Mouse (Mus musculus) liver, embryonic 11.5 days (tissue): Measurements from ENCODE around the gene Tmem120b. TPM values are rescaled to one million over a fixed set of nuclear protein-coding genes. Genes with fewer than 3 reads are reported as not detected.

Experiments used
- ATAC-seq: fragments of 200-750 bp; cut with Nextera tagmentation; replicated peaks from 2 replicates; pipeline ENCODE4 v1.8.0; 2017; ENCODE audit warnings: moderate number of reproducible peaks, mild to moderate bottlenecking, moderate TSS enrichment, moderate library complexity; ENCODE audit not compliant: low FRiP score
- DNase-seq: peaks from one replicate; pipeline ENCODE4 v3.0.0-alpha.2; 2017; ENCODE audit warnings: low spot score
- H3K27ac ChIP-seq: fragments of 300-500 bp; sonication (generic); 2 replicates; pipeline ENCODE4 v1.5.1; 2014; ENCODE audit warnings: mild to moderate bottlenecking, low read depth, low read length, control low read depth
- H3K27me3 ChIP-seq: fragments of 300-500 bp; sonication (generic); replicated peaks from 2 replicates; pipeline ENCODE4 v1.6.1; 2014; ENCODE audit warnings: low read length, mixed read lengths; ENCODE audit not compliant: control insufficient read depth, insufficient read depth
- H3K36me3 ChIP-seq: fragments of 300-500 bp; sonication (generic); 2 replicates; pipeline ENCODE4 v1.6.1; 2014; ENCODE audit warnings: mild to moderate bottlenecking, low read length, moderate library complexity, mixed read lengths; ENCODE audit not compliant: control insufficient read depth, insufficient read depth
- H3K4me1 ChIP-seq: fragments of 300-500 bp; sonication (generic); replicated peaks from 2 replicates; pipeline ENCODE4 v1.6.1; 2014; ENCODE audit warnings: low read length, mixed read lengths; ENCODE audit not compliant: control insufficient read depth, insufficient read depth
- H3K4me2 ChIP-seq: fragments of 300-500 bp; sonication (generic); 2 replicates; pipeline ENCODE4 v1.6.1; 2014; ENCODE audit warnings: mild to moderate bottlenecking, control low read depth, moderate library complexity
- H3K4me3 ChIP-seq: fragments of 300-500 bp; sonication (generic); 2 replicates; pipeline ENCODE4 v1.5.1; 2014; ENCODE audit warnings: low read depth, low read length, control low read depth
- H3K9ac ChIP-seq: fragments of 300-500 bp; sonication (generic); 2 replicates; pipeline ENCODE4 v1.6.1; 2014; ENCODE audit warnings: low read depth, low read length, control low read depth
- H3K9me3 ChIP-seq: fragments of 300-500 bp; sonication (generic); 2 replicates; pipeline ENCODE4 v1.6.1; 2016; ENCODE audit warnings: low read length, inconsistent platforms, mixed read lengths; ENCODE audit not compliant: control insufficient read depth
- WGBS: fragments of 180-500 bp; shearing (Covaris S2); extraction: QIAGEN DNeasy Blood & Tissue Kit; methylation state at CpG from one replicate; pipeline ENCODE4 v1.1.7; 2014; 5-methylcytosine and 5-hydroxymethylcytosine counted together
- polyA plus RNA-seq: library from polyadenylated mRNA; unstranded; fragments of >200 nt; fragmentation: Nextera tagmentation; extraction: Ambion mirVana; gene quantifications from 2 replicates; pipeline ENCODE4 v1.2.1, GENCODE M21; 2014

Gene Tmem120b
- polyA plus RNA-seq, 1 experiment from 2014 or later: 24.3 TPM

GRCm38 (mm10) chr5:123143251-123143970, 75.2 kb downstream of the Tmem120b start:
- DNase-seq: peak; percentile 58
- no peak for ATAC-seq

GRCm38 (mm10) chr5:123143971-123144745, 75.9 kb downstream of the Tmem120b start:
- ATAC-seq (no peak), DNase-seq (no peak)
- 13% methylated on average over 17 of the region's 17 CpGs for WGBS
- H3K36me3 ChIP-seq: peaks cover 22% of the 10 kb centered on the region
- H3K9ac ChIP-seq: peak overlapping the region; percentile 98
- H3K4me1 ChIP-seq: peaks cover 41% of the 10 kb centered on the region
- H3K27ac ChIP-seq: peak overlapping the region; percentile 20; the same call in 1 of the 2 replicates
- H3K9me3 ChIP-seq: no peaks in the 10 kb centered on the region
- H3K27me3 ChIP-seq: no peaks in the 10 kb centered on the region
- peak overlapping the region; percentile 100 for H3K4me2 ChIP-seq
- H3K4me3 ChIP-seq: peak overlapping the region; percentile 97

More at GRCm38 (mm10) chr5:123143251-123143970, 75.2 kb downstream of the Tmem120b start:
- H3K4me1 ChIP-seq: peaks cover 37% of the 10 kb centered on the region
- 3% methylated on average over 24 of the region's 24 CpGs for WGBS
- no peaks in the 10 kb centered on the region for H3K9me3 ChIP-seq
- peak overlapping the region; percentile 98 for H3K9ac ChIP-seq
- H3K36me3 ChIP-seq: peaks cover 16% of the 10 kb centered on the region
- peak overlapping the region; percentile 100 for H3K27ac ChIP-seq
- peak overlapping the region; percentile 100 for H3K4me2 ChIP-seq
- H3K4me3 ChIP-seq: peak overlapping the region; percentile 97
- no peaks in the 10 kb centered on the region for H3K27me3 ChIP-seq

DNA sequence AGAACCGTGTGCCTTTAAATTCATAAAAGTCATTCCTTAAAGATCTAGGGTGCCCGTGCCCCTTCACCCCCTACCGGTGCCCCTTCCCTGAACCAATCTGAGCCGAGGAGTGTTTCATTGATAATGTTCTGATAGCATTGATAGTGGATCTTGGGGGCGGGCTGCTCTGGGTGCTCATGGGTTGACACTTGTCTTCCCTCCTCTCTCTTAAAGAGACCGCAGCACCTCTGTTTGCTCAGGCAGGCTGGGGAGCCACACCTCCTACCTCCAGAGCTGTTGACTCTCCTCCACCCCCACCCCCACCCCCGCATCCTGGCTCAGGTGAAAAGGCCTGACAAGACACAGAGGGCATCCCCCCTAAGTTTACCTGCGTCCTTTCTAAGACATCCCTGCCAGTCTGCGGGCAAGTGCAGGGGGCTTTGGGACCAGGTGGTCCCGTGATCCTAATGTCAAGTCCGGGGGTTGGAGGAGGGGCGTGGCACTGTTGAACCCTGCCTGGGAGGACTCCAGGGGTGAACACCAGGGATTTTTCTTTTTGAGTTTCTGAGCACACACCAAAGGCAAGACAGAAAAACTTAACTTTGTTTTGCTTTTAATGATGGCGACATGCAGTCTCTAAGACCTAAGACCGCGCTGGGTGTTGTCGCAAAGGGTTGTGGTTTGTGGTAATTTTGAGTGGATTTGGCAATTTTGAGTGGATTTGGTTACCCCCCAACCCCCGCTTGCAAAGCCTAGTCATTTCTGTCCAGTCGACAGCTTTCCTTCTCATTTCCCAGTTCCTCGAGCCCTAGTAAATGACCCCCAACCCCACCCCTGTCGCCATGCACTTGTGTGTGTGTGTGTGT, 76.8 kb downstream of the Tmem120b start:
- DNase-seq: no peak
- no peaks in the 10 kb centered on the region for H3K27me3 ChIP-seq
- no peak for ATAC-seq
- peak overlapping the region; percentile 100 for H3K4me2 ChIP-seq
- H3K4me1 ChIP-seq: peaks cover 45% of the 10 kb centered on the region
- peak overlapping the region; percentile 97 for H3K4me3 ChIP-seq
- H3K9me3 ChIP-seq: no peaks in the 10 kb centered on the region
- peaks cover 25% of the 10 kb centered on the region for H3K36me3 ChIP-seq
- H3K27ac ChIP-seq: peak overlapping the region; percentile 20; the same call in 1 of the 2 replicates
- 42% methylated on average over 20 of the region's 20 CpGs for WGBS
- H3K9ac ChIP-seq: peak overlapping the region; percentile 98

- no peak for ATAC-seq
- no peaks in the 10 kb centered on the region for H3K27me3 ChIP-seq
Measured at GRCm38 (mm10) chr5:123146357-123146756, 78.1 kb downstream of the Tmem120b start.

GRCm38 (mm10) chr5:123147569-123147968, 79.4 kb downstream of the Tmem120b start:
- H3K27ac ChIP-seq: no peak overlapping the region
- H3K9ac ChIP-seq: no peak overlapping the region
- ATAC-seq (no peak), DNase-seq (no peak)
- no peaks in the 10 kb centered on the region for H3K27me3 ChIP-seq
- no peak overlapping the region for H3K4me2 ChIP-seq
- peaks cover 36% of the 10 kb centered on the region for H3K36me3 ChIP-seq
- peaks cover 59% of the 10 kb centered on the region for H3K4me1 ChIP-seq
- H3K4me3 ChIP-seq: no peak overlapping the region
- no peaks in the 10 kb centered on the region for H3K9me3 ChIP-seq
- 82% methylated on average over 17 of the region's 17 CpGs for WGBS

More at GRCm38 (mm10) chr5:123146357-123146756, 78.1 kb downstream of the Tmem120b start:
- peaks cover 59% of the 10 kb centered on the region for H3K4me1 ChIP-seq
- no peak overlapping the region for H3K27ac ChIP-seq
- 93% methylated on average over 11 of the region's 11 CpGs for WGBS
- H3K4me2 ChIP-seq: no peak overlapping the region; the same call in 1 of the 2 replicates
- no peaks in the 10 kb centered on the region for H3K9me3 ChIP-seq
- peaks cover 25% of the 10 kb centered on the region for H3K36me3 ChIP-seq
- H3K9ac ChIP-seq: no peak overlapping the region
- no peak for DNase-seq
- no peak overlapping the region for H3K4me3 ChIP-seq

DNA sequence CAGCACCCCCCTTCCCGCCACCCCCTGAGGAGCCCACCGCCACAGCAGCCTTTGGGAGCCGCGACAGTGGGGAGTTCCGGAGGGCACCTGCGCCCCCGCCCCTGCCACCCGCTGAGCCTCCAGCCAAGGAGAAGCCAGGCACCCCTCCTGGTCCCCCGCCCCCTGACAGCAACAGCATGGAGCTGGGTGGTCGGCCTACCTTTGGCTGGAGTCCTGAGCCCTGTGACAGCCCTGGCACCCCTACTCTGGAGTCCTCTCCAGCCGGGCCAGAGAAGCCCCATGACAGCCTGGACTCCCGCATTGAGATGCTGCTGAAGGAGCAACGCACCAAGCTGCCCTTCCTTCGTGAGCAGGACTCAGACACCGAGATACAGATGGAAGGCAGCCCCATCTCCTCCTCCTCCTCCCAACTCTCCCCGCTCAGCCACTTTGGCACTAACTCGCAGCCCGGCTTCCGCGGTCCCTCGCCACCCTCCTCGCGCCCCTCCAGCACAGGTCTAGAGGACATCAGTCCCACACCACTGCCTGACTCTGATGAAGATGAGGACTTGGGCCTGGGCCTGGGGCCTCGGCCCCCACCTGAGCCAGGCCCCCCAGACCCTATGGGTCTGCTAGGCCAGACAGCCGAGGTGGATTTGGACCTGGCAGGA, 80.0 kb downstream of the Tmem120b start:
- H3K27me3 ChIP-seq: no peaks in the 10 kb centered on the region
- ATAC-seq (no peak), DNase-seq (no peak)
- H3K4me1 ChIP-seq: peaks cover 59% of the 10 kb centered on the region
- H3K27ac ChIP-seq: no peak overlapping the region
- no peak overlapping the region for H3K4me2 ChIP-seq
- peaks cover 42% of the 10 kb centered on the region for H3K36me3 ChIP-seq
- H3K4me3 ChIP-seq: no peak overlapping the region
- H3K9ac ChIP-seq: no peak overlapping the region
- no peaks in the 10 kb centered on the region for H3K9me3 ChIP-seq
- 90% methylated on average over 25 of the region's 25 CpGs for WGBS

GRCm38 (mm10) chr5:123149451-123150400, 81.5 kb downstream of the Tmem120b start:
- peaks cover 50% of the 10 kb centered on the region for H3K4me1 ChIP-seq
- 6% methylated on average over 19 of the region's 19 CpGs for WGBS
- ATAC-seq: peak; percentile 81

More at GRCm38 (mm10) chr5:123149451-123150400, 81.5 kb downstream of the Tmem120b start:
- peaks cover 57% of the 10 kb centered on the region for H3K36me3 ChIP-seq
- H3K27me3 ChIP-seq: no peaks in the 10 kb centered on the region
- DNase-seq: peak; percentile 92
- H3K4me3 ChIP-seq: peak overlapping the region; percentile 37
- H3K27ac ChIP-seq: peak overlapping the region; percentile 56
- H3K9me3 ChIP-seq: no peaks in the 10 kb centered on the region
- peak overlapping the region; percentile 61 for H3K4me2 ChIP-seq
- peak overlapping the region; percentile 51; the same call in 1 of the 2 replicates for H3K9ac ChIP-seq
